In genomic region chr4:130668991-130669390, GRCm38 (mm10) we compare ENCODE assay signal across 7 mouse cellular contexts. TPM values are rescaled to one million over a fixed set of nuclear protein-coding genes. Genes with fewer than 3 reads are reported as not detected.
DNase-seq lines count a peak whose midpoint lies in the region; ATAC-seq and TF ChIP-seq lines count a peak whose summit lies in the region.

No protein-coding gene starts in this region.

- no peaks in the 10 kb centered on the region for H3K9me3 ChIP-seq in hindbrain, embryonic 13.5 days
- no peaks in the 10 kb centered on the region for H3K9me3 ChIP-seq in hindbrain, embryonic 11.5 days (ENCODE audit: control insufficient read depth, low read length)
- H3K9me3 ChIP-seq in E14TG2a.4 (ENCODE audit: low read length), result no peaks in the 10 kb centered on the region
- H3K9me3 ChIP-seq in embryonic facial prominence, embryonic 11.5 days (replicated peaks; ENCODE audit: control insufficient read depth, low read length), result no peaks in the 10 kb centered on the region
- no peaks in the 10 kb centered on the region for H3K9me3 ChIP-seq in megakaryocyte, embryonic 14.5 days

- H3K4me3 ChIP-seq in hindbrain, embryonic 13.5 days, result no peak overlapping the region
- no peak overlapping the region for H3K4me3 ChIP-seq in hindbrain, embryonic 11.5 days (ENCODE audit: low read depth, low read length)
- peak overlapping the region; percentile 96 for H3K4me3 ChIP-seq in E14TG2a.4 (replicated peaks; ENCODE audit: low read length)
- no peak overlapping the region for H3K4me3 ChIP-seq in embryonic facial prominence, embryonic 11.5 days (ENCODE audit: low read depth, low read length)
- peak overlapping the region; percentile 56 for H3K4me3 ChIP-seq in megakaryocyte, embryonic 14.5 days (replicated peaks)

- H3K9ac ChIP-seq in hindbrain, embryonic 13.5 days, result peak overlapping the region; percentile 49; the same call in 1 of the 2 replicates
- no peak overlapping the region for H3K9ac ChIP-seq in hindbrain, embryonic 11.5 days (ENCODE audit: low read depth, low read length)
- H3K9ac ChIP-seq in embryonic facial prominence, embryonic 11.5 days (replicated peaks; ENCODE audit: low read length), result no peak overlapping the region

- no peaks in the 10 kb centered on the region for H3K27me3 ChIP-seq in hindbrain, embryonic 13.5 days
- no peaks in the 10 kb centered on the region for H3K27me3 ChIP-seq in hindbrain, embryonic 11.5 days (ENCODE audit: control insufficient read depth, insufficient read depth, low read length)
- no peaks in the 10 kb centered on the region for H3K27me3 ChIP-seq in E14TG2a.4 (ENCODE audit: insufficient read depth, low read length)
- H3K27me3 ChIP-seq in embryonic facial prominence, embryonic 11.5 days (ENCODE audit: control insufficient read depth, insufficient read depth, low read length), result no peaks in the 10 kb centered on the region
- H3K27me3 ChIP-seq in megakaryocyte, embryonic 14.5 days (replicated peaks), result no peaks in the 10 kb centered on the region

- peaks cover 37% of the 10 kb centered on the region for H3K36me3 ChIP-seq in hindbrain, embryonic 13.5 days
- H3K36me3 ChIP-seq in hindbrain, embryonic 11.5 days (ENCODE audit: control insufficient read depth, insufficient read depth, low read length), result peaks cover 9% of the 10 kb centered on the region
- peaks cover 96% of the 10 kb centered on the region for H3K36me3 ChIP-seq in E14TG2a.4 (ENCODE audit: insufficient read depth, low read length)
- H3K36me3 ChIP-seq in embryonic facial prominence, embryonic 11.5 days (replicated peaks; ENCODE audit: control insufficient read depth, insufficient read depth, low read depth, low read length), result peaks cover 4% of the 10 kb centered on the region
- H3K36me3 ChIP-seq in megakaryocyte, embryonic 14.5 days (replicated peaks; ENCODE audit: low read length), result peaks cover 53% of the 10 kb centered on the region

- peaks cover 57% of the 10 kb centered on the region for H3K4me1 ChIP-seq in hindbrain, embryonic 13.5 days (replicated peaks)
- H3K4me1 ChIP-seq in hindbrain, embryonic 11.5 days (replicated peaks; ENCODE audit: control insufficient read depth, insufficient read depth, low read length), result 0 out of 2 replicates have a peak, but pooled peaks cover 2% of the 10 kb centered on the region
- peaks cover 96% of the 10 kb centered on the region for H3K4me1 ChIP-seq in E14TG2a.4 (replicated peaks; ENCODE audit: low read depth, low read length)
- H3K4me1 ChIP-seq in embryonic facial prominence, embryonic 11.5 days (ENCODE audit: control insufficient read depth, insufficient read depth, low read length), result peaks cover 3% of the 10 kb centered on the region; the same call in 1 of the 2 replicates
- peaks cover 61% of the 10 kb centered on the region for H3K4me1 ChIP-seq in megakaryocyte, embryonic 14.5 days

- 67% methylated on average over 7 of the region's 7 CpGs for WGBS in hindbrain, embryonic 13.5 days
- WGBS in hindbrain, embryonic 11.5 days, result 61% methylated on average over 7 of the region's 7 CpGs
- 60% methylated on average over 7 of the region's 7 CpGs for WGBS in embryonic facial prominence, embryonic 11.5 days

- ATAC-seq in hindbrain, embryonic 13.5 days (ENCODE audit: low FRiP score), result no peak
- ATAC-seq in hindbrain, embryonic 11.5 days (ENCODE audit: low FRiP score), result no peak
- ATAC-seq in embryonic facial prominence, embryonic 11.5 days (replicated peaks; ENCODE audit: insufficient number of reproducible peaks, low FRiP score, low TSS enrichment, low read depth), result no peak

- TF ChIP-seq CTCF in E14TG2a.4 (conservative IDR thresholded peaks at IDR 0.05; ENCODE audit: low read length), result no peak

- H3K27ac ChIP-seq in hindbrain, embryonic 13.5 days, result no peak overlapping the region; the same call in 1 of the 2 replicates
- H3K27ac ChIP-seq in hindbrain, embryonic 11.5 days (ENCODE audit: low read depth, low read length), result no peak overlapping the region
- H3K27ac ChIP-seq in embryonic facial prominence, embryonic 11.5 days (replicated peaks; ENCODE audit: low read depth, low read length), result no peak overlapping the region

- DNase-seq in hindbrain, embryonic 11.5 days (ENCODE audit: low spot score), result no peak
- DNase-seq in embryonic facial prominence, embryonic 11.5 days (ENCODE audit: low spot score), result peak; percentile 27
- no peak for DNase-seq in layer of hippocampus, adult 9-11 months
- no peak for DNase-seq in left cerebral cortex, postnatal 4 days

- peak overlapping the region; percentile 32 for H3K4me2 ChIP-seq in hindbrain, embryonic 13.5 days
- no peak overlapping the region for H3K4me2 ChIP-seq in hindbrain, embryonic 11.5 days (replicated peaks; ENCODE audit: low read depth, low read length)
- H3K4me2 ChIP-seq in embryonic facial prominence, embryonic 11.5 days (ENCODE audit: low read depth, low read length), result no peak overlapping the region

- intact Hi-C loops in left cerebral cortex, postnatal 4 days (cut with DNase I), result no loop called here

RNA-seq across cellular contexts. Expression of gene Pum1, which starts 5.9 kb away (rescaled TPM):
- polyA plus RNA-seq in hindbrain, embryonic 13.5 days (2015; fragmentation: Nextera tagmentation; extraction: Ambion mirVana), result 101 and 103 TPM in 2 replicates
- polyA plus RNA-seq in hindbrain, embryonic 11.5 days (2014; fragmentation: Nextera tagmentation; extraction: Ambion mirVana), result 106 and 117 TPM in 2 replicates
- 88.5 and 96.1 TPM in 2 replicates for polyA plus RNA-seq in embryonic facial prominence, embryonic 11.5 days (2014; fragmentation: Nextera tagmentation; extraction: Ambion mirVana)
- 6.7 and 7.0 TPM in 2 replicates for polyA plus RNA-seq in megakaryocyte, embryonic 14.5 days (2012; ENCODE audit: insufficient read depth, low replicate concordance)
- total RNA-seq in left cerebral cortex, postnatal 4 days (2021), result 100 to 1,000 TPM; 137 to 139 TPM

Comparison
In these comparisons a context has a peak if more than half of its experiments do, and no peak if none do; other contexts are left out.
1. H3K4me3 ChIP-seq: peak in E14TG2a.4 (single experiment) and megakaryocyte, embryonic 14.5 days (single experiment); none in hindbrain, embryonic 13.5 days (single experiment), hindbrain, embryonic 11.5 days (single experiment) and embryonic facial prominence, embryonic 11.5 days (single experiment).
2. RNA of gene Pum1, which starts 5.9 kb away (polyA plus RNA-seq): 106 to 117 TPM in hindbrain, embryonic 11.5 days, 101 to 103 TPM in hindbrain, embryonic 13.5 days and 88.5 to 96.1 TPM in embryonic facial prominence, embryonic 11.5 days; 6.7 to 7.0 TPM in megakaryocyte, embryonic 14.5 days; every median in the first group is over 10 times any median in the second.